Mouse (Mus musculus): Measurements from ENCODE around the gene L2hgdh.

DNA sequence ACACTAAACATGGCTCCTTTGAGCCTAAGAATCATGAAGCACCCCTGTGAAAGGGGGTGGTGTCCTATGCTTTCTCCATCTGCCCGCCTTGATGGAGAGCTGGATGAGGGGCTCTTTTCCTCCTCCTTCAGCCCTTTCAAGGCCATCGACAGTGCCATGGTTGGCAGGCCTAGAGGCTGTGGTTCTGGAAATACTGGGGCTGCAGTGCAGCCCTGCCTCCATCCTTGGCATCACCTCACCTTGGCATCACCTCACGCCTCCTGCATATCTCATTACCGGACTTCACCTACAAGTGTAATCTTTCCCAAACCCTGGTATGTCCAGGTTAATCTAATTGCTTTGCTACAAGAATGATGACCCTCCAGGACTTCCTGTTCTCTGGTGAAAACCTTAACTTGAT lies 48.5 kb downstream of the L2hgdh start:
- TF ChIP-seq CTCF (conservative IDR thresholded peaks at IDR 0.05; ENCODE audit: insufficient read depth, insufficient read length, low read depth, low read length) = no peak
- TF ChIP-seq POLR2A (IDR thresholded peaks at IDR 0.05; ENCODE audit: low read depth, low read length) = no peak
